Mouse (Mus musculus) heart, embryonic 16.5 days (tissue): Measurements from ENCODE around the gene Dpm3. TPM values are rescaled to one million over a fixed set of nuclear protein-coding genes. Genes with fewer than 3 reads are reported as not detected.

Source experiments
- ATAC-seq: fragments of 200-750 bp; cut with Nextera tagmentation; replicated peaks from 2 replicates; pipeline ENCODE4 v1.8.0; 2017; ENCODE audit warnings: moderate number of reproducible peaks; ENCODE audit not compliant: insufficient read depth, low FRiP score; ENCODE audit errors: extremely low read depth
- H3K27ac ChIP-seq: fragments of 300-500 bp; sonication (generic); 2 replicates; pipeline ENCODE4 v1.5.1; 2014; ENCODE audit warnings: mild to moderate bottlenecking, low read length, control low read depth, moderate library complexity
- H3K27me3 ChIP-seq: fragments of 300-500 bp; sonication (generic); 2 replicates; pipeline ENCODE4 v1.6.1; 2014; ENCODE audit warnings: low read length, mixed read lengths; ENCODE audit not compliant: control insufficient read depth, insufficient read depth
- H3K36me3 ChIP-seq: fragments of 300-500 bp; sonication (generic); 2 replicates; pipeline ENCODE4 v1.6.1; 2014; ENCODE audit not compliant: control insufficient read depth, insufficient read depth
- H3K4me1 ChIP-seq: fragments of 300-500 bp; sonication (generic); 2 replicates; pipeline ENCODE4 v1.6.1; 2014; ENCODE audit warnings: low read length, mixed read lengths; ENCODE audit not compliant: control insufficient read depth, insufficient read depth
- H3K4me2 ChIP-seq: fragments of 300-500 bp; sonication (generic); 2 replicates; pipeline ENCODE4 v1.6.1; 2014; ENCODE audit warnings: low read depth, mild to moderate bottlenecking, control low read depth, low read length
- H3K4me3 ChIP-seq: fragments of 300-500 bp; sonication (generic); 2 replicates; pipeline ENCODE4 v1.5.1; 2014; ENCODE audit warnings: mild to moderate bottlenecking, control low read depth, low read length
- H3K9ac ChIP-seq: fragments of 300-500 bp; sonication (generic); 2 replicates; pipeline ENCODE4 v1.6.1; 2014; ENCODE audit warnings: low read length, control low read depth
- H3K9me3 ChIP-seq: fragments of 300-500 bp; sonication (generic); replicated peaks from 2 replicates; pipeline ENCODE4 v1.6.1; 2016; ENCODE audit warnings: low read length; ENCODE audit not compliant: control insufficient read depth
- WGBS: fragments of 180-500 bp; shearing (Covaris S2); extraction: QIAGEN DNeasy Blood & Tissue Kit; methylation state at CpG from one replicate; pipeline ENCODE4 v1.1.7; 2014; 5-methylcytosine and 5-hydroxymethylcytosine counted together
- polyA plus RNA-seq: library from polyadenylated mRNA; unstranded; fragments of >200 nt; fragmentation: Nextera tagmentation; extraction: Ambion mirVana; gene quantifications from 2 replicates; pipeline ENCODE4 v1.2.1, GENCODE M21; 2015

Dpm3 gene
- polyA plus RNA-seq, 1 experiment from 2014 or later, result 65.3 TPM

DNA sequence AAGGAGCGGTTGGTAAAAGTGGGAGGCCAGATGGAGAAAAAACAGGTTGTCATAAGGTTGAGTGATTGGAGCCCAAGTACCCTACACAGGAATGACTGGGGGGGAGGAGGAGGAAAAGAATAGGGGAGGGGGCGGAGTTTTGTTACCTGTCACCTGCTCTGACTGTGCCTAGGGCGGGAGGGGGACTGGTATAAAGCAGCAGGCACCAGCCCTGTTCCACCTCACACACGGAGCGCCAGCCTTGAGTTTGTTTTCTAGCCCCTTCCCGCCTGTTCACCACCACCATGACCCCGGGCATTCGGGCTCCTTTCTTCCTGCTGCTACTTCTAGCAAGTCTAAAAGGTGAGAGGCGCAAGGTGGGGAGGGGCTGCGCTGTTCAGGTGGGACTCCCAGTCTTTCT lies 30.3 kb upstream of the Dpm3 start, which contains the start of gene Muc1:
Gene Muc1, plus strand, starts transcription at position 222 of the 400 bp plus-strand sequence.
- Histone ChIP-seq H3K36me3 (no peaks in the 10 kb centered on the region), H3K27me3 (peaks cover 16% of the 10 kb centered on the region; the same call in 1 of the 2 replicates), H3K27ac (0 out of 2 replicates have a peak within 1 kb of the TSS, but pooled peaks have one; percentile 26)

GRCm38 (mm10) chr3:89229276-89229675 lies 29.9 kb upstream of the Dpm3 start:
- H3K4me3 ChIP-seq, result no peak overlapping the region
- peaks cover 16% of the 10 kb centered on the region; the same call in 1 of the 2 replicates for H3K27me3 ChIP-seq
- ATAC-seq, result no peak
- no peak overlapping the region for H3K4me2 ChIP-seq
- peaks cover 26% of the 10 kb centered on the region for H3K4me1 ChIP-seq
- no peak overlapping the region for H3K27ac ChIP-seq
- no peak overlapping the region for H3K9ac ChIP-seq
- no peaks in the 10 kb centered on the region for H3K9me3 ChIP-seq
- 67% methylated on average over 4 of the region's 4 CpGs for WGBS
- no peaks in the 10 kb centered on the region for H3K36me3 ChIP-seq

More for the DNA sequence above, 30.3 kb upstream of the Dpm3 start, which contains the start of gene Muc1:
- Histone ChIP-seq H3K4me2 (peak within 1 kb of the TSS; percentile 76), H3K4me3 (peak within 1 kb of the TSS; percentile 61), H3K4me1 (peaks cover 25% of the 10 kb centered on the region), H3K9me3 (no peaks in the 10 kb centered on the region), H3K9ac (peak within 1 kb of the TSS; percentile 68)
- 33% methylated on average over 10 of the region's 10 CpGs for WGBS
- no peak for ATAC-seq

DNA sequence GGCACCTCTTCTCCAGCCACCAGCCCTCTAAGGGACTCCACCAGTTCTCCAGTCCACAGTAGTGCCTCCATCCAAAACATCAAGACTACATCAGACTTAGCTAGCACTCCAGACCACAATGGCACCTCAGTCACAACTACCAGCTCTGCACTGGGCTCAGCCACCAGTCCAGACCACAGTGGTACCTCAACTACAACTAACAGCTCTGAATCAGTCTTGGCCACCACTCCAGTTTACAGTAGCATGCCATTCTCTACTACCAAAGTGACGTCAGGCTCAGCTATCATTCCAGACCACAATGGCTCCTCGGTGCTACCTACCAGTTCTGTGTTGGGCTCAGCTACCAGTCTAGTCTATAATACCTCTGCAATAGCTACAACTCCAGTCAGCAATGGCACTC lies 28.6 kb upstream of the Dpm3 start:
- Histone ChIP-seq H3K36me3 (no peaks in the 10 kb centered on the region), H3K4me1 (peaks cover 26% of the 10 kb centered on the region), H3K9ac (no peak overlapping the region), H3K27ac (no peak overlapping the region), H3K27me3 (peaks cover 15% of the 10 kb centered on the region; the same call in 1 of the 2 replicates), H3K4me2 (no peak overlapping the region), H3K4me3 (no peak overlapping the region), H3K9me3 (no peaks in the 10 kb centered on the region)
- no peak for ATAC-seq
- 63% methylated on average over 2 of the region's 2 CpGs for WGBS

DNA sequence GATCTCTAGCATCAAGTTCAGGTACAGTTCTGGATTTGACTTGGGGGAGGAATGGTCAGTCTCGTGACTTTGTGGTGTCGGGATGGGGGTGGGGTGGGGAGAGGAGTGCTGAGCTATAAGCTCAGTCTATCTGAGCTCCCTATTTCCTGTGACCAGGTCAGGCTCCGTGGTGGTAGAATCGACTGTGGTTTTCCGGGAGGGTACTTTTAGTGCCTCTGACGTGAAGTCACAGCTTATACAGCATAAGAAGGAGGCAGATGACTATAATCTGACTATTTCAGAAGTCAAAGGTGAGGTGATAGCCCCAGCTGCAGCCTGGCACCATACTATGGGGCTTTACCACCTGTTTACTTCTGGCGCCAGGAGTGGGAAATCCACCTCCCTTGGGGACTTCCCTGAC lies 27.8 kb upstream of the Dpm3 start:
- H3K36me3 ChIP-seq, result no peaks in the 10 kb centered on the region
- 39% methylated on average over 7 of the region's 7 CpGs for WGBS
- no peak overlapping the region for H3K27ac ChIP-seq
- H3K9ac ChIP-seq, result no peak overlapping the region
- no peak for ATAC-seq
- H3K9me3 ChIP-seq, result no peaks in the 10 kb centered on the region
- H3K4me2 ChIP-seq, result no peak overlapping the region
- H3K27me3 ChIP-seq, result peaks cover 7% of the 10 kb centered on the region; the same call in 1 of the 2 replicates
- peaks cover 26% of the 10 kb centered on the region for H3K4me1 ChIP-seq
- H3K4me3 ChIP-seq, result no peak overlapping the region

DNA sequence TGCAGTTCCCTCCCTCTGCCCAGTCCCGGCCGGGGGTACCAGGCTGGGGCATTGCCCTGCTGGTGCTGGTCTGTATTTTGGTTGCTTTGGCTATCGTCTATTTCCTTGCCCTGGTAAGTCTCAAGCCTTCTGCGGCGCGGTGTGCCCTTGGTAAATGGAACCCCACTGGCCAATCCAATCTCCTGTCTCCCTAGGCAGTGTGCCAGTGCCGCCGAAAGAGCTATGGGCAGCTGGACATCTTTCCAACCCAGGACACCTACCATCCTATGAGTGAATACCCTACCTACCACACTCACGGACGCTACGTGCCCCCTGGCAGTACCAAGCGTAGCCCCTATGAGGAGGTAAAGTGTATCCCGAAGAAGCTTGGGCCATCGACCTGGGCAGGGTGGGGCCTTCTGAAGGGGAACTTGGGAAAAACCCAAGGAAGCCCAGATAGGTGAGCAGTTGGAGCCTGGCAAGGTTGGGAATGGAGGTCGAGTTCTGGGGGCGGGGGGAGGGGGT lies 27.3 kb upstream of the Dpm3 start:
- no peaks in the 10 kb centered on the region for H3K9me3 ChIP-seq
- no peak overlapping the region for H3K9ac ChIP-seq
- ATAC-seq, result no peak
- H3K4me3 ChIP-seq, result no peak overlapping the region
- H3K27me3 ChIP-seq, result 0 out of 2 replicates have a peak, but pooled peaks cover 3% of the 10 kb centered on the region
- H3K4me1 ChIP-seq, result peaks cover 24% of the 10 kb centered on the region
- no peak overlapping the region for H3K4me2 ChIP-seq
- H3K27ac ChIP-seq, result no peak overlapping the region
- WGBS, result 71% methylated on average over 16 of the region's 16 CpGs
- no peaks in the 10 kb centered on the region for H3K36me3 ChIP-seq

DNA sequence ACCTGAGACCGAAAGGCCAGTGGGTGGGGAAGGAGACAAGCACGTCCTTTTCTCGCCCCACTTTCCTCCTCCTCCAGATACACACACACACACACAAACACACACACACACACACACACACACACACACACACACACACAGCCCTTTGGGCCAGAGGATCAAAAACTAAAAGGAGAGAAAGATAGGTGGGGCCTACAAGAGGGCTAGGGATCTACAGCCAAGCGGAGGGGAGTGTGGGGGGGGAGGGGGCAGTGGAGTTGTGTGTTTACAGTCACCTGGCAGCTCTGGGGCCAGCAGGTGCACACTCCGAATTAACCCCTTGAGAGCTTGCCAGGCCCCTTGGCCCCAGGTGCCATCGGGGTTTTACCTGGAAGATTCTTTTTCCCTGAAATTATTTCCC lies 26.5 kb upstream of the Dpm3 start:
- ATAC-seq, result no peak

GRCm38 (mm10) chr3:89233562-89234110 lies 25.5 kb upstream of the Dpm3 start:
- peaks cover 14% of the 10 kb centered on the region for H3K4me1 ChIP-seq
- H3K9me3 ChIP-seq, result no peaks in the 10 kb centered on the region
- H3K4me2 ChIP-seq, result peak overlapping the region; percentile 17; the same call in 1 of the 2 replicates
- ATAC-seq, result peak; percentile 74
- no peaks in the 10 kb centered on the region for H3K36me3 ChIP-seq
- peak overlapping the region; percentile 44; the same call in 1 of the 2 replicates for H3K9ac ChIP-seq
- peak overlapping the region; percentile 64 for H3K27ac ChIP-seq
- 0 out of 2 replicates have a peak, but pooled peaks cover 3% of the 10 kb centered on the region for H3K27me3 ChIP-seq
- H3K4me3 ChIP-seq, result no peak overlapping the region
- 37% methylated on average over 14 of the region's 14 CpGs for WGBS

More for the DNA sequence above, 26.5 kb upstream of the Dpm3 start:
- H3K4me3 ChIP-seq, result no peak overlapping the region
- H3K9me3 ChIP-seq, result no peaks in the 10 kb centered on the region
- H3K9ac ChIP-seq, result no peak overlapping the region
- no peaks in the 10 kb centered on the region for H3K36me3 ChIP-seq
- WGBS, result 69% methylated on average over 6 of the region's 6 CpGs
- H3K4me2 ChIP-seq, result no peak overlapping the region
- no peak overlapping the region; the same call in 1 of the 2 replicates for H3K27ac ChIP-seq
- H3K4me1 ChIP-seq, result peaks cover 18% of the 10 kb centered on the region
- H3K27me3 ChIP-seq, result 0 out of 2 replicates have a peak, but pooled peaks cover 3% of the 10 kb centered on the region

DNA sequence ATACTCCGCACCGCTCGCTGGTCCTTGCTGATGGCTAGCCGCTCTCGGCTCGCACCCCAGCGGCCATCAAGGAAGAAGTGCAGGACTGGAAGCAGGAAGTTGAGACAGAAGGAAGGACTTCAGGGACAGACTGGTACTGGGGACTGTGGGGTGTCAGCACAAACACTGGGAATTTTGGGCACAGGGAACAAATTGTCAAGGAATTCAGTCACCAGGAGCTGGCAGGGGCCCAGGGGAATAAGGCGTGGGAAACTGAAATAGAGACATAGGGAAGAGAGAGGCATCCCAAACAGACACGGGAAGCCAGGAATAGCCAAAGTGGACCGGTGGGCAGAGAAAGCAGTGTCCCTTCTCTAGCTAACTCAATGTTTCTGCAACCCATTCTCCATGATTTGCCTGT lies 22.6 kb upstream of the Dpm3 start:
- 74% methylated on average over 10 of the region's 10 CpGs for WGBS
- Histone ChIP-seq H3K4me3 (no peak overlapping the region), H3K4me2 (no peak overlapping the region), H3K9me3 (no peaks in the 10 kb centered on the region), H3K27me3 (no peaks in the 10 kb centered on the region), H3K27ac (no peak overlapping the region), H3K4me1 (peaks cover 14% of the 10 kb centered on the region), H3K36me3 (no peaks in the 10 kb centered on the region), H3K9ac (no peak overlapping the region)
- no peak for ATAC-seq

GRCm38 (mm10) chr3:89237682-89238081 lies 21.5 kb upstream of the Dpm3 start:
- Histone ChIP-seq H3K27me3 (no peaks in the 10 kb centered on the region), H3K9ac (no peak overlapping the region), H3K27ac (no peak overlapping the region), H3K9me3 (no peaks in the 10 kb centered on the region), H3K4me3 (no peak overlapping the region), H3K4me1 (peaks cover 12% of the 10 kb centered on the region), H3K36me3 (no peaks in the 10 kb centered on the region), H3K4me2 (no peak overlapping the region)
- 87% methylated on average over 21 of the region's 21 CpGs for WGBS
- ATAC-seq, result no peak
